Mouse (Mus musculus): Measurements from ENCODE around the gene Zbtb48.

The Zbtb48 gene

DNA sequence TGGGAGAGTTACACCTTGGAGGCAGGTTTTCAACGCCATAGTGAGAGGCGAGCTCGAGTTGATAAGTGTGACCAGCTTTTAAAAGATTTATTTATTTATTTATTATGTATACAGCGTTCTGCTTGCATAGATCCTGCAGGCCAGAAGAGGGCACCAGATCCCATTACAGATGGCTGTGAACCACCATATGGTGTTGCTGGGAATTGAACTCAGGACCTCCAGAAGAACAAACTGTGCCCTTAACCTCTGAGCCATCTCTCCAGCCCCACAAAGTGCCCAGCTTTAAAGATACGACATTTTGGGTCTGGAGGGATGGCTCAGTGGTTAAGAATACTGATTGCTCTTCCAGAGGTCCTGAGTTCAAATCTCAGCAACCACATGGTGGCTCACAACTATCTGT is 1.6 kb upstream of the Zbtb48 start:
- DNase-seq (ENCODE audit: low read depth, low spot score) = no peak

DNA sequence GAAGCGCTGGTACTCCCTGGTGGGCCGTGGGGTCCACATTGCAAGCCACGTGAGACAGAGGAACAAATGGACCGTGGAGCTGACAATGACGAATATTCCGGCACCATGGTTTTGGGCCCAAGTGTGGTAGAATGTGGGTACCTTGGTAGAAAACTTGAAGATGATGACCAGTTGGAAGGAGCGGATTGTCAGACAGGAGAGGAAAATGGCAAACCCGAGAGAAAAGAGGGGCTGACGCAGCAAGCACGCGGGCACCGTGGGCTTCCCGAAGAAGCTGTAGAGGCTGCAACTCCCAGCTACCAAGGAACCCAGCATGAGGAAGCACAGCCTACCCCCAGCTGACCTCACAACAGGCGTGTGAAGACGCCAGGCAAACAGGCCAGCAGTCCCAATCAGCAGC is 985 bp upstream of the Zbtb48 start:
- no peak for DNase-seq (ENCODE audit: low read depth, low spot score)

DNA sequence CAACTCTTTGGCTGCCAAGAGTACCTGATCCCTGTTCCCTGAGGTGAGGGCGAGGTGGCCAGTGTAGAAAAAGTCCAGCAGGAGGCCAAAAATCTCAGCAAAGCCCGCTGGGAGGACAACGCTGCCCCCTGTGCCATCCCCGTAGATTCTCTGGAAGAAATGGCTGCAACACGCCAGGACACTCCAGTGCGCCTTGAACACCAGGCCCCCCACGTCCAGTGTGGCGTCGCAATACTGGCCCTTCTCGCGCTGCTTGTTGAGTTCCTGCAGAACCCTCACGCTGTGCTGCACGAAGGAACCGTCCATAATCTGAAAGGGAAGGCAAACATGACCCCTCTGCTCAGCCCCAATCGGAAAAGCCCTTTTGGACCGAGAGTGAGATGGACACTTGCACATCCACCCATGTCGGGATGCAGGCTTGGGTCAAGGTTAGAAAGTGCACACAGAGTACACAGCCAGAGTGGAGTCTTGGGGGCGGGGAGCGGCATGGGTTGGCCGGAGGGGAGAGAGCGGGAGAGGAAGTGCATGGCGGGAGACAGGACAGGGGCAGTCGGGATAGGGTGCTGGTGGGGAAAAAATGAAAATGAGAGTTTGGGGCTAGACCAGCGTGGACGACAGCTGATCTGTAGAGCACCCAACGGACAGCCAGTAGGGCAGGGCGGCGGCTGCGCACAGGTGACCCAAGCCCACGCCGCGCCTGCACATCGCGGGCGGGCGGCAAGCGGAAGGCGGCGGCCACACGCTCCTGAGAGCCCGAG is 541 bp downstream of the Zbtb48 start:
- DNase-seq (ENCODE audit: low read depth, low spot score) = no peak

DNA sequence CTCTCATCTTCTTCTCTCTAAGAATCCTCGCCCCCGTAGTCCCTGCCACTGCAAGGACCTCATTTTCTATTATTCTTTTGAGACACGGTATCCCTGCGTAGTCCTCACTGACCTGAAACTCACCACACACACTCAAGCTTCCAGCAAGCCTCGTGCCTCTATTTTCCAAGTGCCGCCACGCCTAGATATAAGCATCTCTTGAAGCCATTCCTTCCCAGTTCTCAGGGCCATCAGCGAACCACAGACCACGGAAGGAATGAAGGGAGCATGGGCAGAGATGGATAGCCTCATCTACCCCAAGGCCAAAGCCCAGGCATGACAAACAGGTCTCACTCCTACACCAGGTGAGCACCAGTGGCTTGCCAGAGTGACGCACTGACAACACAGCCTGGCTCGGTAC is 2.9 kb downstream of the Zbtb48 start:
- no peak for DNase-seq (ENCODE audit: low read depth, low spot score)

DNA sequence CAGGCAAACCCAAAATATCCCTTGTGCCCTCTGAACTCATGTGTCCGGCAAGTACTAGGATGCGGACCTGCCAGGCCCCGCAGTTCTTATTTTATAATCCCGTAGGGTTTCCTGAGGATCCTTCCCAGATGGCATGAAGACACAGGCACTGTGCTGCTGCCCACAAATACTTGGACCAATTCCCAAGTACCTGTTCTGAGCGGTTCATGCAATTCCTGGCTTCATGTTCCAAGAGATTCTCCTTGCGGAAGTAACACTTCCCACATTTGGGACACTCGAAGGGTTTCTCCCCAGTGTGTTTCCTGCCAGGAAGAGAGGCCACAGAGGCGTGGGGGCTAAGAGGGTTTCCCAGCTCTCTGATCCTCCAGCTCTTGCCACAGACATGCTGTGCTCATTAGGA is 5.0 kb downstream of the Zbtb48 start:
- no peak for DNase-seq (ENCODE audit: low read depth, low spot score)

DNA sequence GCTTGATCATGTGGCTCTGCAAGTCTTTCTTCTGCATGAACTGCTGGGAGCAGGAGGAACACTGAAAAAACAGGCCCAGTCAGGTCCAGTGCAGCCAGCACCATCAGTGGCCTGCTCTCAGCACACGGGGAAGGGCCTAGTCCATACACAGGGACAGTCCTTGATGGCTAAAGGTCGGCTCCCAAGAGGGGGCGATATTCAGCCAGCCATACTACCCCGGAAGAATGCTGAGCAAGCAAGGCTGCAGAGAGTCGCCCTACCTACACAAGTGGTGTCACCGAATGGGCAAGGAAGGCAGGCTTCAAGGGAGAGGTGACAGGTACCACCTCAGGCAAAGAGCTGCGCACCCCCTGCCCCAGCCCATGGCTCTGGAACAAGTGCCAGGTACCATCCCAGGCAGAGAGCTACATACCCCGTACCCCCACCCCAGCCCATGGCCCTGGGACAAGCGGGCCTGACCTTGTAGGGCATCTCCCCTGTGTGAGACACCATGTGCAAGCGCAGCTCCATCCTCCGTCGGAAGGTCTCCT is 5.8 kb downstream of the Zbtb48 start:
- DNase-seq (ENCODE audit: low read depth, low spot score) = no peak

DNA sequence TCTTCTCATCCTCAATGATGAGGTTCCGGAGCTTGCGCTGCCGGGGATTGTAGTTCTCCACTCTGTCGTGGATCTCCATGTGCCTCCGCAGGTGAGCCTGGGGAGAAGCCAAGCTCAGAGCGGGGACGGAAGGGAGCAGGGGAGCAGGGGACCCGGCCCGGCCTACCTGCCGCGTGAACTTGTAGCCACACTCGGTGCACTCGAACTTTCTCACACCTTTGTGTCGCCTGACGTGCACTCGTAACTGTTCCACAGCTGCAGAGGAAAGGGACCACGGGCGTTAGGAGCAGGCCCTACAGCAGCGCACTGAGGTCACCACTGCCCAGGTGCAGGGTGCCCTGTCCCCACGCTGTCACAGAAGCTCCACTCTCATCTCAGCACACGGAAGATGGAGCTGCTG is 7.4 kb downstream of the Zbtb48 start:
- no peak for DNase-seq (ENCODE audit: low read depth, low spot score)

DNA sequence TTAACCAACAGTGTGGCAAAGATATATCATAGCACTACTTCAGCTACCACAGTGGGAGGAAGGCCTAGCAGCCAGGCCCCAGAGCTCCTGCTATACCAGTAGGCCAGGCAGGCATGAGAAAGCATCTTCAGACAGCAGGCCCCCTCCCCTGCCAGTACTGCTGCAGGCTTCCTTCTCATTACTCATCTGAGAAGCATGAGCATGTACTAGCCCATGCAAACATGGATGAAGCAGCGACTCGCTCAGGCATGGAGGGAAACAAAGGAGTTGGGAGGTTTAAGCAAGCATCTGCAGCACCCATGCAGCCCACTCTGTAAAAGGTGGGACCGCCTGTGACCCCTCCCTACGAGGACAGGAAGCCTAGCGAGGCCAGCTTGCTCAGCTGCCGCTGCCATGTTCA is 8.4 kb downstream of the Zbtb48 start:
- no peak for DNase-seq (ENCODE audit: low read depth, low spot score)

DNA sequence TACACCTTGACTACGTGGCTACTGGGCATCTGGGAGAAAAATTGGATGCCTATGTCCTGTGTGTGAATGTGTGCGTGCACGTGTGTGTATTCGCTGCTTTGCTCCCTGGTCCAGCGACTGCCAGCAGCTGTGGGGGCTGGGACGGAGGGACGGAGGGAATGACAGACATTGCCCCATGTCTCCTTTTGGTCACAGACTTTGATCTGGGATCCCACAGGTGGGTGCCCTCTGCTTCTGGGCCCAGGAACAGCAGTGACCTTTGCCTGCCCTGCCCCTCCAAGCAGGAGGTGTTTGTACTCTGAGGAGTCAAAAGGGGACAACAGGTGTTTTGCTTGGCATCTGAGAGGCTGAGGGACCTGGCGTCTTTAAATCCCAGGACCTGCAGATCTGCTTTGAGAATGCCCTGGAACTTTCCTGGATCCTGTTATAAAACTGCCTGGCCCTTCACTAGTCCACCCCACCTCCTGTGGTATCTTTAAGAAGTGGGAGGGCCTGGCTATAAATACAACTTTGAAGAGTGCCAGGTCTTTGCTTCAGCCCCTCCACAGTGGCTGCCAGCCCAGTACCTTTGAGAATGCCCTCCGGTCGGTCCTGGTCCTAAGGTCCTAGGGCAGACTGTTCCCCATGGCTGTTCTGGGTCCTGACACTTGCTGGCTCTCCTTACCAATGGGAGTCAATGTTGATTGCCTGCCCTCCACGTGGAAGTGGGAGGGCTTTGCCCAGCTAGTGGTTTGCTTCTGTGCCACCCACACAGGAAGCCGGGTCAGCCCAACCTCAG is 14.2 kb downstream of the Zbtb48 start:
- no peak for DNase-seq (ENCODE audit: low read depth, low spot score)

DNA sequence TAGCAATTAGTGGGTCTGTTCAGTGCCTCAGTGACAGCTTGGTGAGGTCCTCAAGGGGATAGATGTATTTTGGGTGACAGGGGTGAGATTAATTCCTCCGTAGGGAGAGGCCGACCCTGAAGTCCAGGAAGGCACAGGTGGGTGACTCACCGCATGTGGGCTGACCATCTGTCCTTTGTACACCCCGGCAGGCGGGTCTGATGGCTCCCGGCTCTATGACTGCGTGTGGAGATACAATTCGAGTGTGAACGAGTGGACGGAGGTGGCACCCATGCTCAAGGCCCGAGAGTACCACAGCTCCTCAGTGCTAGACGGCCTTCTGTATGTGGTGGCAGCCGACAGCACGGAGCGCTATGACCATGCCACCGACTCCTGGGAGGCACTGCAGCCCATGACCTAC is 15.4 kb downstream of the Zbtb48 start:
- no peak for DNase-seq (ENCODE audit: low read depth, low spot score)

DNA sequence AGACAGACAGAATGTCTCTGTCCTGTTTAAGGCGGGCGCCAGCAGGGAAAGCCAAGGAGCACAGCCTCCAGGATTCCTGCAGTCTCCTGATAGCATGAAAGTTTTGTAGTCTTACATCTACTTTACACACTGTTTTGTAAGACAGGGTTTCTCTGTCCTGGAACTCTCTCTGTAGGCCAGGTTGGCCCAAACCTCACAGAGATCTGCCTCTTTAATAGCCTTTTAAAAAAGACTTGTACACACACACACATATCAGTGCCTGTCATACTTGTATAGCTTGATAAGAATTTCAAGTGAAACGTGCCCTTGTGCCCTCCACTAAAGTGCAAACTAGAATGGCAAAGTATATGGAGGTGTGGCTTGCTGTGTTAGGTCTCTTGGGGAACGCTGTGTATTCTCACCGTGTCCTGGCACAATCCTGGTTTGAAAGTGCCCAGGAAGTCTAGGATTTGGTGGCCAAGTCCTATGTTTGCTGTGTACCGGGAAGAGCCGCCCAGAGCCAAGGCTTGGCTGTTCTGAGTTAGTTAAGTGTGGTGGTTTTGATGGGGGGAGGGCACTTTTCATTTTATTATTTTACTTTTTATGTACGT is 16.2 kb downstream of the Zbtb48 start:
- DNase-seq (ENCODE audit: low read depth, low spot score) = no peak

DNA sequence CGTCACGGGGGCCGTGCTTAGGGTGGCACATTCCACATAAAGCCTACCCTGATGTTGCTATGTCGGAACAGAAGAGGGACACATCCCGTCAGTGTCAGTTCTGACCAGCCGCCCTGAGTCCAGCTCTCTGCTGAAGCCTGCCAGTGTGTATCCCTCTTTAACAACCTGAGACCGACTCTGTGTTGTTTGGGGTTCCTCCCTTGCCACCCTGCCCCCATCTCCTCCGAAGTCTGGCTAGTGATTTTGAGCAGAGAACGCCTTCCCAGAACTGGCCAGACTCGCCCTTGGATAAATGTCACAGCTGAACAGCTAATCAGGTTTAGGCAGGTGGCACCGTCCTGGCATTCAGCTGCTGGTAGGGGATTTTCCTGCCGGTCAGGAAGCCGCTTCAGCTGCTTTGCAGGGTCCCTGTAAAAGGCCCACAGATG is 16.8 kb downstream of the Zbtb48 start:
- DNase-seq (ENCODE audit: low read depth, low spot score) = no peak

DNA sequence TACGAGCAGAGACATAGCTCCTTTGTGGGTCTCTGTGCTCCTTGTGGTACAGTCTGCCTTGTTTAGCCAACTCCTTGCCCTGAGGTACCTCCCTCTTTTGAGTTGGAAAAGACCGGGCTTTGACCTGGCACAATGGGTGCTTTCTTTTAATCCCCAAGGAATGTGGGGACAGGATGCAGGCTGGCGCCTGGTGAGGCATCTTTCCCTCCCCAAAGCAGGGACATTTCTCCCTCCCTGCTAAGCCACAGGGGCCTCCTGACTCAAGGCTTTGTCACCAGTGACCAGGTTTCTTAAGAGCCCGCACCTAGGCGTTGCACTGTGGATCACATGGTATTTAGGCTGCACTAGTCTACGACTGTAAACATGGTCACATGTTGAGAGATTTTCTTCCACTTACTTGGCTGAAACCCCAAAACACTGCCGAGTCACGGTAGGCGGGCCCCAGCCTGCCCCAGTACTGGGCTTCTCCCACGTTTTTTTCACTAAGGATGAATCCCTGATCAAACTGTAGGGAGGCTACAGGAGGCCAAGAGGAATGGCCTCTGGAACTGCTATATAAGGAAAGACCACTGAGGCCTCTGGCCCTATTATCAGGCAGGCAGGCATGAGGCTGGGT is 17.3 kb downstream of the Zbtb48 start:
- no peak for DNase-seq (ENCODE audit: low read depth, low spot score)

DNA sequence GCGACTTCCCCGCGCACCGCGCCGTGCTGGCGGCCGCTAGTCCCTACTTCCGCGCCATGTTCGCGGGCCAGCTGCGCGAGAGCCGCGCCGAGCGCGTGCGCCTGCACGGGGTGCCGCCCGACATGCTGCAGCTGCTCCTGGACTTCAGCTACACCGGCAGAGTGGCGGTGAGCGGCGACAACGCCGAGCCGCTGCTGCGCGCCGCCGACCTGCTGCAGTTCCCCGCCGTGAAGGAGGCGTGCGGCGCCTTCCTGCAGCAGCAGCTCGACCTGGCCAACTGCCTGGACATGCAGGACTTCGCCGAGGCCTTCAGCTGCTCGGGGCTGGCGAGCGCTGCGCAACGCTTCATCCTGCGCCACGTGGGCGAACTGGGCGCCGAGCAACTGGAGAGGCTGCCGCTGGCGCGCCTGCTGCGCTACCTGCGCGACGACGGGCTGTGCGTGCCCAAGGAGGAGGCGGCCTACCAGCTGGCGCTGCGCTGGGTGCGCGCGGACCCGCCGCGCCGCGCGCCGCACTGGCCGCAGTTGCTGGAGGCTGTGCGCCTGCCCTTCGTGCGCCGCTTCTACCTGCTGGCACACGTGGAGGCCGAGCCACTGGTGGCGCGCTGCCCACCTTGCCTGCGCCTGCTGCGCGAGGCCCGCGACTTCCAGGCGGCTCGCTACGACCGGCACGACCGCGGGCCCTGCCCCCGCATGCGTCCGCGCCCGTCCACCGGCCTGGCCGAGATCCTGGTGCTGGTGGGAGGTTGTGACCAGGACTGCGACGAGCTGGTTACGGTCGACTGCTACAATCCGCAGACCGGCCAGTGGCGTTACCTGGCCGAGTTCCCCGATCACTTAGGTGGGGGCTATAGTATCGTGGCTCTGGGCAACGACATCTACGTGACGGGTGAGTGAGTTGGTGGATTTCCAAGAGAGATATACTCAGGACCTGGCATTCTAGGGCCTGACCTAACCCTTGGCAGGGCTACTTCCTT is 18.1 kb downstream of the Zbtb48 start:
- no peak for DNase-seq (ENCODE audit: low read depth, low spot score)

DNA sequence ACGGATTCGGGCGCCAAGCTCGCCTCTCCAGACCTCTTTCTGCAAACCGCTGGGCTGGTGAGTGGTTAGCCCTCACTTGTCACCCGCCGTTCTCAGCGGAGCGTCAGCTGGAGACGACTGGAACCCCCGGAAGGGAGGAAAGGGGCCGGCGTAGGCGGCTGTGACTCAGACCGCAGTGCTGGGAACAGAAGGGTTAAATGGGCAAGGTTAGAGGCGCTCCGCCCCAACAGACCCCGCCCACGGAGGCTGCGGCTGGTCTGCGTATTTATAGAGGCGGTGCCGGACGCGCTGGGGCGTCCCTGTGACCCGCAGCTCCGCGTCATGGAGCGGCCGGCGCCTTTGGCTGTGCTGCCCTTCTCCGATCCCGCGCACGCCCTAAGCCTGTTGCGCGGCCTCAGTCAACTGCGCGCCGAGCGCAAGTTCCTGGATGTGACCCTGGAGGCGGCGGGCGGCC is 18.8 kb downstream of the Zbtb48 start, which contains the start of gene Klhl21:
Gene Klhl21, plus strand, starts transcription at position 182 of the 454 bp plus-strand sequence.
- peak; percentile 84 for DNase-seq (ENCODE audit: low read depth, low spot score)

DNA sequence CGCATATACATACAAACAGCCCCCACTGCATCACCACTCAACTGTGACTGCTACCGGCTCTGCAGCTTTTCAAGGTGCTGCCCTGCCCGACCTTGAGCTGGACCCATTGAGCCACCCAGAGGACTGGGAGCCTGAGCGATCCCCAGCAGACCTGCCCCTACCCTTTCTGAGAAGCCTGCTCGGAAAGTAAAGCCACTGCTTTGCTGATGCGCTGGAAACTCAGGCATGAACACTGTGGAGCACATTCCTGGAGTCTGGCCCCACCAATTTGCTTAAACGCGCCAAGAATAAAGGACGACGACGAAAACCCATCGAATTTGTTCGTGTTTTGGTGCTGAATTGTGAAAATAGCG is 19.3 kb downstream of the Zbtb48 start:
- no peak for DNase-seq (ENCODE audit: low read depth, low spot score)

DNA sequence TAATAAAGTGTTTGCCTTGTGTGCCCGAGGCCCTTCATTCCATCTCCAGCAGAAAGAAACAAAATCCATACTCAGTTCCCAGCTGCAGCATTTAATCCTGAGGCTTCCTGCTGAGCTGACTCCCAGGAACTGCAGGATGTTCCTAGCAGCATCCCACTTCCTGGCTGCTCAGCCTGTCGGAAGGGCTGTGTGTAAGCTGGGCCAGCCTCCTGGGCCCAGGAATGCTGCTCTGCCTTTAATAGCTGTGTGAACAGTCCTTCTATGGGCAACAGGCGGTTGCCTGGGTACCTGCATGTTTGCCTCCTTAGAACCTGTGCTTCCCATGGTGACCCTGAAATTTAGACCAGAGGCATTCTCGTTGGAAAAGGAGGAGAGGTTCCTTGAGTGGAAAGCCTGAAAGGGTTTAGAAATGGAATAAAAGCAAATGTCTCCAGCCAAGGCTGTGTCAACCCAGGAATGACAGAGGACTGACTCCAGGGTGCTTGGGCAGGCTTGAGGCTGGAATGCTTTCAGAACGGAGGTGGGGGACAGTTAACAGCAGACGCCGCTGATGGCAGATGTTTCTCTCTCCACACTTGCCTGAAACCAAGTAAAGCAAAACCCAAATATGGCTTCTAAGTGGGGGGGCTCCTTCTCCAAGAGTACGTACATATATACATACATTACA is 19.9 kb downstream of the Zbtb48 start:
- DNase-seq (ENCODE audit: low read depth, low spot score) = no peak

DNA sequence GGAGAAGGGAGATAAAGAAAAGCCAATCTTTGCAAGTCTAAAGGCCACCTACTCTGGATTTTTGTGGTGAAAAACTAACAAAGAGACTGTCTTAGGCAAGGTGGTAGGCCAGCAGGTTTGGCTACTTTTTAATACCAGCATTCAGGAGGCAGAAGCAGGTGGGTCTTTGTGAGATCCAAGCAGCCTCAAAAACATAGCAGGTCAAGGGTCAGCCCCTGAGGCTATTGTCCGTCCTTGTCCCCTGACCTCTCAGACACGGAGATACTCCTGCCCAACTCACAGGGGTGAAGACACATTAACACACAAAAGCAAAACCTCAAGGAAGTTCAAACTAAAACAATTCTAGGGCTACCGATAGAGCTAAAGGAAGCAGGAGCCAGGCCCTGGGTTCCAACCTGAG is 20.7 kb downstream of the Zbtb48 start:
- DNase-seq (ENCODE audit: low read depth, low spot score) = no peak

DNA sequence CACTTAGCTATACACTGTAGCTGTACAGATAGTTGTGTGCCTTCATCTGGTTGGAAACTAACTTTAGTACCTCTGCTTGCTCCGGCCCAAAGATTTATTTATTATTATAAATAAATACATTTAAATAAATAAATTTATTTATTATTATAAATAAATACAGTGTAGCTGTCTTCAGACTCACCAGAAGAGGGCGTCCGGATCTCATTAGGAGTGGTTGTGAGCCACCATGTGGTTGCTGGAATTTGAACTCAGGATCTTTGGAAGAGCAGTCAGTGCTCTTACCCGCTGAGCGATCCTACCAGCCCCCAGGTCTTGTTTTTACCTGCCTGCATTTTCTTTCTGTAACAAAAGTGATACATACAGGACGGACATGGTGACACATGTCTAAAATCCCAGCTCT is 21.3 kb downstream of the Zbtb48 start:
- DNase-seq (ENCODE audit: low read depth, low spot score) = no peak

DNA sequence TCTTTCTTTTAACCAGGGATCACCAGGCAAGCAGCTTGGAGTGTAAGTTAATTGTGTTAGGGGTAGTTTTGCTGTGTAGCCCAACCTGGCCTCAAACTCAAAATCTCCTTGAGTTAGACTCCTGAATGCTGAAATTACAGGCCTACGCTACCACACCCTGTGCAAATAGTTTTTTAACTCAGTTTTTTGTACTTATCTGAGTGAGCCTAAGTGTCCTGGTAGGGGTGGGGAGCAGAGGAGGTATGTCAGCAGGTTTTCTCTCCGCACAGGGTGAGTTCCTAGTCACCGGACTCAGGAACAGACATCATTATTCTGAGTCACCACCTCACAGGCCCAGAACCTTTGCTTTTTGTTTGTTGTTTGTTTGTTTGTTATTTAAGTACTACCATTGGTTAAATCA is 25.4 kb downstream of the Zbtb48 start:
- no peak for DNase-seq (ENCODE audit: low read depth, low spot score)
